Mouse (Mus musculus): ENCODE data around the gene Gng7. TPM values are rescaled to one million over a fixed set of nuclear protein-coding genes. Genes with fewer than 3 reads are reported as not detected.

The Gng7 gene
- polyA plus RNA-seq, 1 experiment from 2014 or later: 11.5 TPM

DNA sequence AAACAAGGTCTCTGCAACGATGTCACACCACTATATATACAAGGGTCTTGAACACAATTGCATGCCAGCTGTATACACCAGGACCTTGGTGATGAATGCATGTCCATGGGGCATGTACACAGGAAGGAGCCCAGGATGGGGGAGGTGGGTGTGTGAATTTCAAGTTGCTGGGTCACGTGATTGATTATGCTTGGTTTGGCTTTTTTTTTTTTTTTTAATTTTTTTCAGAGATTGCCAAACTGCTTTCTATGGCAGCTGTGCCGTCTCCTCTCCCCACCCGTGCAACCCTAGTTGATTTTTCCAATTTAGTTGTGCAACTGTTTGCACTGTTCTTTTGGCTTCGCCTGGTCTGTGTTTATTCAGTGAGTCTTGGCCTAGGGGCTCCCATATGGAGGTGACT, 52.2 kb downstream of the Gng7 start:
- no peak overlapping the region for H3K27ac ChIP-seq (replicated peaks; ENCODE audit: low read depth, low read length)
- DNase-seq: no peak
- no peaks in the 10 kb centered on the region for H3K36me3 ChIP-seq (ENCODE audit: control insufficient read depth, insufficient read depth, low read length)
- no peak for ATAC-seq (ENCODE audit: low FRiP score, low TSS enrichment)
- no peaks in the 10 kb centered on the region for H3K27me3 ChIP-seq (ENCODE audit: control insufficient read depth, insufficient read depth, low read length)
- 78% methylated on average over 5 of the region's 5 CpGs for WGBS
- no peak overlapping the region for H3K4me3 ChIP-seq (replicated peaks; ENCODE audit: low read depth, low read length)
- no peaks in the 10 kb centered on the region for H3K4me1 ChIP-seq (ENCODE audit: control insufficient read depth, insufficient read depth, low read length)
- no peak overlapping the region for H3K9ac ChIP-seq (replicated peaks; ENCODE audit: low read length)
- no peaks in the 10 kb centered on the region for H3K9me3 ChIP-seq (ENCODE audit: control insufficient read depth, low read length)
- H3K4me2 ChIP-seq (ENCODE audit: low read length): no peak overlapping the region

DNA sequence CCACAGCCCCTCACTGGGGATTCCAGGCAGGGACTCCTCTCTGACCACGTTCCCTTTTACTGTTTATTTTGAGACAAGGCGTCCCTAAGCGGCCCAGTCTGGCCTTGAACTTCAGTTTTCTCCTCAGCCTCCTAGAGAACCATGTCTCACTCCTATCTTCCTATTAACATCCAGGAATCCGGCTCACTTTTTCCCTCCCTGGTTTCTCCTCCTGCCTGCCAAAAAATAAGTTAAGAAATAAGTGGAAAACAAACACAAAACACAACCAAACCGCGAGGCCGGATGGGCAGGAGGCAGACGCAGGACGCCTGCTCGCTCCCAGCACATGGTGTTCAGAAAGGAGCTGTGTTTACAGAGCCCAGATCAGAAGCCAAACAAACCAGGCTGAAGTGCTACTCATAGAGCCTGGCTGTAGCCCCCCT, 52.7 kb downstream of the Gng7 start:
- WGBS: 55% methylated on average over 10 of the region's 10 CpGs
- no peak overlapping the region for H3K27ac ChIP-seq (replicated peaks; ENCODE audit: low read depth, low read length)
- no peaks in the 10 kb centered on the region for H3K36me3 ChIP-seq (ENCODE audit: control insufficient read depth, insufficient read depth, low read length)
- H3K4me1 ChIP-seq (ENCODE audit: control insufficient read depth, insufficient read depth, low read length): no peaks in the 10 kb centered on the region
- H3K27me3 ChIP-seq (ENCODE audit: control insufficient read depth, insufficient read depth, low read length): no peaks in the 10 kb centered on the region
- no peak overlapping the region for H3K4me3 ChIP-seq (replicated peaks; ENCODE audit: low read depth, low read length)
- H3K9ac ChIP-seq (replicated peaks; ENCODE audit: low read length): no peak overlapping the region
- DNase-seq (no peak), ATAC-seq (ENCODE audit: low FRiP score, low TSS enrichment) (no peak)
- H3K9me3 ChIP-seq (ENCODE audit: control insufficient read depth, low read length): no peaks in the 10 kb centered on the region
- no peak overlapping the region for H3K4me2 ChIP-seq (ENCODE audit: low read length)

DNA sequence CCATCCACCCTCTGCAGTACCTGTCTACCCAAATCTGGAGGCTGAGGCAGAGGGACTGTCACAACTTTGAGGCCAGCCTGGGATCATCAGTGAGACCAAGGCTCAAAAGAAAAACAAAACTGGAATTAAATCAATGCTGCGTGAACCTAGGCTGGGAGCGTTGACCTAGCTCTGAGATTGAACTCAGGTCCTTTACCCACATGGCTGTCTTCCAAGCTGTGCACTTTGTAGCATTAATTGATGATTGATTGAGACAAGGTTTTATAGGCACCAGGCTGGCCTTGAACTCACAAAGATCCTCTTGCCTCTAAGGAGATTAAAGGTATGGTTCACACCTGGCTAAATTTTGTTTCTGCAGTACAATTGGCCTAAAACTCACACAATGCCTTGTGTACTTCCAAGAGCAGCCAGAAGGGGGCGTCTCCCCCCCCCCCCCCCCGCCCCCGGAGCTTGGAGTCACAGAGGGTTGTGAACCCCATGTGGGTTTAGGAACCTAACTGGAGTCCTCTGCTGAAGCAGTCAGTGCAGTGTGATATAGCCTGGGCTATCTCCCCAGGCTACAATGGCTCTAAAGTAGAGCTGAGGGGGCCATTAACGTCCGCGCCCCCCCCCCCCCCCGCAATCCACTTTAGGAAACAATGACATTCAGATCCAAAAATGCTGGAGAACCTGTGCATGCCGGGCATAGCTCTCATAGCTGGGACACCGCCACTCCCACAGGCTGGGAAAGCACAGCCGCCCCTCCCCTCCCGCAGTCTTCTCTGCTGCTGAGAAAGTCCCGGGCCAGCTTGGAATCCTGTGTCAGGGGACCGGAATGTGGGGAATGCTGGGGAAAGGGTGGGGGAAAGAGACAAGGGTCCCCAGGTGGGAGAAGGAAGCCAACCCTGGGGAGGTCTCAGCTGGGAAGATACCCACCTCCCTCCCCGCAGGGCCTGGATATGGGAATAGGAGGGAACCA, 53.9 kb downstream of the Gng7 start:
- no peak for ATAC-seq (ENCODE audit: low FRiP score, low TSS enrichment)
- no peak for DNase-seq
- H3K27me3 ChIP-seq (ENCODE audit: control insufficient read depth, insufficient read depth, low read length): no peaks in the 10 kb centered on the region
- H3K9me3 ChIP-seq (ENCODE audit: control insufficient read depth, low read length): no peaks in the 10 kb centered on the region
- H3K27ac ChIP-seq (replicated peaks; ENCODE audit: low read depth, low read length): no peak overlapping the region
- H3K4me3 ChIP-seq (replicated peaks; ENCODE audit: low read depth, low read length): no peak overlapping the region
- H3K36me3 ChIP-seq (ENCODE audit: control insufficient read depth, insufficient read depth, low read length): no peaks in the 10 kb centered on the region
- WGBS: 14% methylated on average over 15 of the region's 16 CpGs
- no peak overlapping the region for H3K4me2 ChIP-seq (ENCODE audit: low read length)
- H3K9ac ChIP-seq (replicated peaks; ENCODE audit: low read length): no peak overlapping the region
- no peaks in the 10 kb centered on the region for H3K4me1 ChIP-seq (ENCODE audit: control insufficient read depth, insufficient read depth, low read length)

DNA sequence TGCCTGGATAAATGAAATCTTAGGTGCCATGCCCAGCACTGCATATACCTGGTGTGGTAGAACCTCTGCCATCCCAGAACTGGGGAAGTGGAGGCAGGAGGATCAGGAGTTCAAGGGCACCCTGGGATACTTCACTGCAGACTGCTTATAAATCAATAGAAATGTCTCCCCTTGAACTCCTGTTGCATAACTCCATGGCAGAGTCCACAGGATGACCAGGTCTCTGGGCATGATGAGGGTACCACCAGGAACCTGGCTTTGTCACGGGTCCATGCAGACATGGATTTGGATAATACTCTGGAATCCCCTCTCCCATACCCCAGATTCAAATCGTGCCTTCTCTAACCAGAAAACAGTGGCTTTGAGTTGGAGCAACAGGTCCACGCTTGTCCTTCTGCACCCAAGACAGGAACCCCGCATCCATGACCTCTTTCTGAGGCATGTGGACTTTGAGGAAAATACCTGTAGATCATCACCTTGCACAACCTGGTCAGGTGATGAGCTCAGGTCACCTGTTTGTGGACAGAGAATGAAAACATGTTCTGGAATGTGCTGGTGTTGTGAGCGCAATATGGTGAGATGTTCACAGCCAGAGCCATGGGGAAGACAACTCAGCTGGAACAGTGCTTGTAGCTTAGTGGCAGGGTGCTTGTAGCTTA, 55.6 kb downstream of the Gng7 start:
- H3K27me3 ChIP-seq (ENCODE audit: control insufficient read depth, insufficient read depth, low read length): no peaks in the 10 kb centered on the region
- no peak overlapping the region for H3K27ac ChIP-seq (replicated peaks; ENCODE audit: low read depth, low read length)
- H3K36me3 ChIP-seq (ENCODE audit: control insufficient read depth, insufficient read depth, low read length): no peaks in the 10 kb centered on the region
- H3K4me3 ChIP-seq (replicated peaks; ENCODE audit: low read depth, low read length): no peak overlapping the region
- H3K9ac ChIP-seq (replicated peaks; ENCODE audit: low read length): no peak overlapping the region
- H3K4me1 ChIP-seq (ENCODE audit: control insufficient read depth, insufficient read depth, low read length): no peaks in the 10 kb centered on the region
- ATAC-seq (ENCODE audit: low FRiP score, low TSS enrichment) (no peak), DNase-seq (no peak)
- no peak overlapping the region for H3K4me2 ChIP-seq (ENCODE audit: low read length)
- H3K9me3 ChIP-seq (ENCODE audit: control insufficient read depth, low read length): no peaks in the 10 kb centered on the region
- 89% methylated on average over 5 of the region's 5 CpGs for WGBS

DNA sequence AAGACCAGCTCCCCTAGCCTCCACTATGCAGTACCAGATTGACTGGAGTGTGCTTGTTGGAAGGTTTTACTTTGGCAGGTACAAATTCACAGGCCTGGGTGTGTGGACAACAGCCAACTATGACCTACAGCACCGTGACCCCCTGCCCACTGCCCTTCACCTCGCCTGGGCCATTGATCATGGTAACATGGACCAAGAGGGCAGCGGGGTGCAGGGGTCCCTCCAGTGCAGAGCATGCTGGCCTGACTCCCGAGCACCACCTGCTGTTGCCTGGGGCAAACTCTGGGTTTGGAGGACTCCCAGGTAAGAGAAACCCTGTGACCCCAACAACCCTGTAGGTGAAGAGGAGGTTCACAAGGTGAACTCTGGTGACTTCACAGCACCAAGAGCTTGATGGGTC, 57.0 kb downstream of the Gng7 start:
- Histone ChIP-seq H3K9ac (replicated peaks; ENCODE audit: low read length) (no peak overlapping the region), H3K27ac (replicated peaks; ENCODE audit: low read depth, low read length) (no peak overlapping the region), H3K27me3 (ENCODE audit: control insufficient read depth, insufficient read depth, low read length) (no peaks in the 10 kb centered on the region), H3K4me3 (replicated peaks; ENCODE audit: low read depth, low read length) (no peak overlapping the region), H3K4me2 (ENCODE audit: low read length) (no peak overlapping the region), H3K9me3 (ENCODE audit: control insufficient read depth, low read length) (no peaks in the 10 kb centered on the region), H3K36me3 (ENCODE audit: control insufficient read depth, insufficient read depth, low read length) (no peaks in the 10 kb centered on the region), H3K4me1 (ENCODE audit: control insufficient read depth, insufficient read depth, low read length) (no peaks in the 10 kb centered on the region)
- no peak for ATAC-seq (ENCODE audit: low FRiP score, low TSS enrichment)
- WGBS: 66% methylated on average over 4 of the region's 4 CpGs
- DNase-seq: no peak

DNA sequence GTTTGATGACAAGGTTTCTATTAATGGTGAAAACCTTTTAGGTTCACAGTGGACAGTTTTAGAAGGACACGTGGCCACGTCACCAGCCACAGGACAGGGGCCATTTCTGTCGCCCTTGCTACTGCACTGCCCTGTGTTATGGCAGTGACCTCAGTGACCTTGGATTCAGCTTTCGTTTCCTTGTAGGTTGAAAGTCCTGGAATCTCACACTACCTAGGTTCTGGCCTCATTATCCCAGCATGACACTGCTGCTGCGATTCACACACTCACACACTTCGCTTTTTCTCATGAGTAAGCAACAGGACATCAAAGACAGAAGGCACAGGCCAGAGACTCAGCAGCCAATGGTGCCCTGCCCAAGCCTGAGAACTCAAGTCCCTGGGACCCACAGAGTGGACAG, 57.8 kb downstream of the Gng7 start:
- Histone ChIP-seq H3K27ac (replicated peaks; ENCODE audit: low read depth, low read length) (no peak overlapping the region), H3K9me3 (ENCODE audit: control insufficient read depth, low read length) (no peaks in the 10 kb centered on the region), H3K27me3 (ENCODE audit: control insufficient read depth, insufficient read depth, low read length) (no peaks in the 10 kb centered on the region), H3K4me3 (replicated peaks; ENCODE audit: low read depth, low read length) (no peak overlapping the region), H3K36me3 (ENCODE audit: control insufficient read depth, insufficient read depth, low read length) (no peaks in the 10 kb centered on the region), H3K9ac (replicated peaks; ENCODE audit: low read length) (no peak overlapping the region), H3K4me2 (ENCODE audit: low read length) (no peak overlapping the region), H3K4me1 (ENCODE audit: control insufficient read depth, insufficient read depth, low read length) (no peaks in the 10 kb centered on the region)
- DNase-seq: no peak
- no peak for ATAC-seq (ENCODE audit: low FRiP score, low TSS enrichment)
- 83% methylated on average over 6 of the region's 6 CpGs for WGBS

DNA sequence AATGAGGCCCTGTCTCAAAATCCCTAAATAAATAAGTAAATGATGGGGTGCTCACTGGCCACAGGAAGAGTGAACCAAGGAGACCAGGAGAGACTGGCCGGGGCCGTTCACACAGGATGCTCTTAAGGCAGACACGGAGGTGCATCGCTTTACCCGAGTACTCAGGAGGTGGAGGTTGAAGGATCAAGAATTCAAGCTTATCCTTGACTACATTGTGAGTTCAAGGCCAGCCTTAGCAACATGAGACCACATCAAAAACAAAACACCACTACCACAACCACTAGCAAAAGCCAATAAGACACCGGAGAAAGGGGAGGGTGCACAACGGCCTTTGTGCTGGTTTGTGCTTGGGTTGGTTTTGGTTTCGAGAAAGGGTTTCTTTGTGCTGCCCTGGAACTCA, 58.4 kb downstream of the Gng7 start:
- H3K9ac ChIP-seq (replicated peaks; ENCODE audit: low read length): no peak overlapping the region
- no peak overlapping the region for H3K4me2 ChIP-seq (ENCODE audit: low read length)
- no peak overlapping the region for H3K4me3 ChIP-seq (replicated peaks; ENCODE audit: low read depth, low read length)
- no peaks in the 10 kb centered on the region for H3K27me3 ChIP-seq (ENCODE audit: control insufficient read depth, insufficient read depth, low read length)
- H3K9me3 ChIP-seq (ENCODE audit: control insufficient read depth, low read length): no peaks in the 10 kb centered on the region
- ATAC-seq (ENCODE audit: low FRiP score, low TSS enrichment): no peak
- H3K36me3 ChIP-seq (ENCODE audit: control insufficient read depth, insufficient read depth, low read length): no peaks in the 10 kb centered on the region
- H3K27ac ChIP-seq (replicated peaks; ENCODE audit: low read depth, low read length): no peak overlapping the region
- no peaks in the 10 kb centered on the region for H3K4me1 ChIP-seq (ENCODE audit: control insufficient read depth, insufficient read depth, low read length)
- WGBS: 95% methylated on average over 8 of the region's 8 CpGs
- DNase-seq: no peak

DNA sequence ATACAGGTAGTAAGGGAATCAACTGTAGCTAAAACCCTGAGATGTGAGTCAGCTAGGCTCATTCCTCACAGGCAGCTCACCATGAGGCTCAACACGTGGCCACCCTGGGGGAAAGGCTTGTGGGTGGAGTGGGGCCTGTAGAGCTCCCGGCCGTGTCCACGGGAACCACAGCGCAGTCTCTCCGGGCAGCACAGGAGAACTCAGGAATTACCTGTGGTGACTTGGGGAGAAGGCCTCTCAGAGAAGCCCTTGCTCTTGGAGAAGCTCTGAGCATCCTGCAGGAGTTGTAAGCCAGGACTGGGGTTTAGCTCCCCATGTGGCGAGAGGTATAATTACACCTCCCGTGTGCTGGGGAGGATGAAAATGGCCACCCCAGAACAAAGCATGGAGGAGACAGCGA, 59.2 kb downstream of the Gng7 start:
- DNase-seq: peak; percentile 81
- 19% methylated on average over 9 of the region's 9 CpGs for whole genome bisulfite sequencing
- no peaks in the 10 kb centered on the region for H3K9me3 ChIP-seq (ENCODE audit: control insufficient read depth, low read length)
- H3K4me3 ChIP-seq (replicated peaks; ENCODE audit: low read depth, low read length): no peak overlapping the region
- H3K27ac ChIP-seq (replicated peaks; ENCODE audit: low read depth, low read length): no peak overlapping the region
- H3K27me3 ChIP-seq (ENCODE audit: control insufficient read depth, insufficient read depth, low read length): no peaks in the 10 kb centered on the region
- no peaks in the 10 kb centered on the region for H3K4me1 ChIP-seq (ENCODE audit: control insufficient read depth, insufficient read depth, low read length)
- no peak overlapping the region for H3K9ac ChIP-seq (replicated peaks; ENCODE audit: low read length)
- no peak overlapping the region for H3K4me2 ChIP-seq (ENCODE audit: low read length)
- H3K36me3 ChIP-seq (ENCODE audit: control insufficient read depth, insufficient read depth, low read length): no peaks in the 10 kb centered on the region
- peak; percentile 20; the same call in 1 of the 2 replicates for ATAC-seq (ENCODE audit: low FRiP score, low TSS enrichment)

DNA sequence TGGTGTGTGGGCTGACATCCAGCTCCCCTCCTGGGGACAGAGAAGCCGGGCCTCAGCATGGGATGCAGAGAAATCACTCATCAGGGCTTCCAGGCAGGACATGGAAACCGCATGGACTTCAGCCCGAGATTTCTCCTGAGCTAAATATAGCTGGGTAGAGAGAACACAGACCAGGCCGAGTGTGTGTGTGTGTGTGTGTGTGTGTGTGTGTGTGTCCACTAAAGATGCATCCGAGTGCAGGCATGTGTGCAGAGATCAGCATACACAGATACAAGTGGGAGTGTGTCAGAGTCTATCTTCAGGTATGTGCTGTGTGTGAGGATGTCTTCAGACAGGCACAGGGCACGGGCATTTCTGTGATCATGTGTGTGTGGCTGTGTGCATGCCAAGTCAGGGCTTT, 59.9 kb downstream of the Gng7 start:
- Histone ChIP-seq H3K9me3 (ENCODE audit: control insufficient read depth, low read length) (no peaks in the 10 kb centered on the region), H3K27me3 (ENCODE audit: control insufficient read depth, insufficient read depth, low read length) (no peaks in the 10 kb centered on the region), H3K36me3 (ENCODE audit: control insufficient read depth, insufficient read depth, low read length) (no peaks in the 10 kb centered on the region), H3K4me1 (ENCODE audit: control insufficient read depth, insufficient read depth, low read length) (no peaks in the 10 kb centered on the region), H3K27ac (replicated peaks; ENCODE audit: low read depth, low read length) (no peak overlapping the region), H3K4me2 (ENCODE audit: low read length) (no peak overlapping the region), H3K9ac (replicated peaks; ENCODE audit: low read length) (no peak overlapping the region), H3K4me3 (replicated peaks; ENCODE audit: low read depth, low read length) (no peak overlapping the region)
- WGBS: 80% methylated on average over 6 of the region's 6 CpGs
- ATAC-seq (ENCODE audit: low FRiP score, low TSS enrichment) (no peak), DNase-seq (no peak)
